Mouse (Mus musculus) ES-Bruce4 (cell line): ENCODE measurements around the gene Ggnbp2.

Experiments used
- EP300 ChIP-seq: IDR thresholded peaks from 2 replicates; pipeline ENCODE4 v1.6.1; 2011; ENCODE audit warnings: low read depth, low read length; ENCODE audit not compliant: insufficient read depth
- POLR2A ChIP-seq: IDR thresholded peaks from one replicate; pipeline ENCODE4 v1.8.1; 2011; ENCODE audit warnings: low read length; ENCODE audit not compliant: insufficient read depth

- TF ChIP-seq POLR2A, result no peak
- no peak for TF ChIP-seq EP300
Observed at GRCm38 (mm10) chr11:84919276-84919675, 48.7 kb upstream of the Ggnbp2 start.
